Mouse (Mus musculus): ENCODE measurements around the gene Aqp3.

GRCm38 (mm10) chr4:41087459-41088298 lies 10.3 kb downstream of the Aqp3 start:
- no peak for TF ChIP-seq CTCF (IDR thresholded peaks at IDR 0.05; ENCODE audit: low read depth)
- no peak for TF ChIP-seq EP300 (IDR thresholded peaks at IDR 0.05; ENCODE audit: low read depth)

Data from heart, postnatal 0 days (tissue).